Mouse (Mus musculus): ENCODE data around the gene Muc3a.

Muc3a gene

DNA sequence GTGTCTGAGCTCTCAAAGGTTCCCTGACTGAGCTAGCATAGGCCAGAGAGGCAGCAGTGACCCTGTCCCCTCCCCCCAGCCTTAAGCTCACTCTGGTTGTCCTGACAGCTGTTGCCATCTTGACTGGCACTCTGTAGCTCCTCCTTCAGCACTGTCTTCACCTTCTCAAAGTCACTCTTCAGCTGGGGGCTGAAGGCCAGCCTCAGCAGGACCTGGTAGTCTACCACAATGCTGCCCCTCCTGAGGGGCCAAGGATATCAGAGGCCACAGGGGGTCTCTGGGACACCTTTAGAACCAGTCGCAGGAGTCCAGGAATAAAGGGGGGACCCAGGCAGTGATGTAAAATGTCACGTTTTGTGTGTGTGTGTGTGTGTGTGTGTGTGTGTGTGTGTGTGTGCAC is at the start of gene Muc3a:
Gene Muc3a, minus strand, starts transcription at position 101 of the 400 bp plus-strand sequence.
- no peak for DNase-seq

DNA sequence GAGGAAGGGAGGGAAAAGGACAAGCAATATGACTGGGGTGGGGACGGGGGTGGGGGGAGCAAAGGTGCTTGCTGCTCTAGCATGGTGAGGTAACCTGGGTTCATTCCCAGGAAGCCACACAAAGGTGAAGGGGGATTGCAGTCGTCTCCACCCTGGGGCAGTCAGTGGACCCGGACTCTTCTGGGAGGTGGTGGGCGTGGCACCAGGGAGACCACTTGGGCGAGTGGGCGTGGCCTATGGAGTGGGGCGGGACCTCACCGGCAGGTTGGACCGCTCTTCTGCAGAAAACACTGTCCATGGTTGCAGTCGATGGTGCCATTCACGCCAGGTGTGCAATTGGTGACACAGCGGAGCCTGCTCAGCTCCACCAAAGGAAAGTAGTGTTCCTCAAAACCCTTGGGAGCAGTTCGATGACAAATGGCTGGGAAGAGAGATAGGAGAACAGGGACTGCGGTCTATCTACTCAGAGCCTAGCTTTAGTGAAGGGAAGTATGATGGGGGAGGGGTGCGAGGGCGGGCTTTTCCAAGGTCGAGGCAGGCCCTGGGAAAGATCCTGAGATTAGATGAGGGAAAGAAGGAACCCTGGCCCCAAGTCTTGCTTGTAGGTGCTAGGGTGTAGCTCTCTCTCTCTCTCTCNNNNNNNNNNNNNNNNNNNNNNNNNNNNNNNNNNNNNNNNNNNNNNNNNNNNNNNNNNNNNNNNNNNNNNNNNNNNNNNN is 917 bp downstream of the Muc3a start:
- DNase-seq: no peak

DNA sequence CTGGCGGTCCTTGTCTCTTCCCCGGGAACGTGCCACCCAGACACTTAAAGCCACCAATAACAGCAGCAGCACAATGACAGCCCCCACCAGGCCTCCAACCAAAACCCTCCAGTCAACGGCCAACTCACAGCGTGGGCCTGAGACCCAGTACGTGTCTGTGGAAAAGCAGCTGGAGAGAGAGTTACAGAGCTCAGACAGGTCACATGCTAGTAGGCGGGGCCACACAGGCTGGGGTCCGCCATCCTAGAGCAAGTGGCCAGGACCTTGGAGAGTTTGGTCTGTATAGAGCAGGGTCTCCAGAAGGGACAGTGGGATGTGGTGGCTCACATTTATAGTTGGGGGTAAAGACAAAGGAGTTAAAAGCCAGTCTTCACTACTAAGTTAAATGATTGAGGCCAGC is 1.5 kb downstream of the Muc3a start:
- DNase-seq: no peak

DNA sequence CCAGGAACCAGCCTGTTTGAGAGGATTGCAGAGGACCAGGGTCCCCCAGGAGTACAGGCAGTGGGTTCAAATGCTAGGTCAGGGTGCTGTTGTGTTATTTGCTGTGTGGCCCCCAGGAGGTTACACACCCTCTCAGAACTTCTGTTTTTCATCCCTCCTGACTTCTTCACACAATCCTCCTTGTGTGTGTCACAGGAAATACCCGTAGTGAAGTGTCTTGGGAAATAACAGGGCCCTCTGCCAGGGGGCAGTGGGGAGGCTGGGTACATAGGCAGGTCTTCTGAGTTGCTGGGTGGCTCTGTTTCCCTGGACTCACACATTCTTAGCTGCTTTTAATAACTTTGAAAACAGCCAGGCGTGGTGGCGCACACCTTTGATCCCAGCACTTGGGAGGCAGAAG is 6.9 kb downstream of the Muc3a start:
- no peak for DNase-seq

DNA sequence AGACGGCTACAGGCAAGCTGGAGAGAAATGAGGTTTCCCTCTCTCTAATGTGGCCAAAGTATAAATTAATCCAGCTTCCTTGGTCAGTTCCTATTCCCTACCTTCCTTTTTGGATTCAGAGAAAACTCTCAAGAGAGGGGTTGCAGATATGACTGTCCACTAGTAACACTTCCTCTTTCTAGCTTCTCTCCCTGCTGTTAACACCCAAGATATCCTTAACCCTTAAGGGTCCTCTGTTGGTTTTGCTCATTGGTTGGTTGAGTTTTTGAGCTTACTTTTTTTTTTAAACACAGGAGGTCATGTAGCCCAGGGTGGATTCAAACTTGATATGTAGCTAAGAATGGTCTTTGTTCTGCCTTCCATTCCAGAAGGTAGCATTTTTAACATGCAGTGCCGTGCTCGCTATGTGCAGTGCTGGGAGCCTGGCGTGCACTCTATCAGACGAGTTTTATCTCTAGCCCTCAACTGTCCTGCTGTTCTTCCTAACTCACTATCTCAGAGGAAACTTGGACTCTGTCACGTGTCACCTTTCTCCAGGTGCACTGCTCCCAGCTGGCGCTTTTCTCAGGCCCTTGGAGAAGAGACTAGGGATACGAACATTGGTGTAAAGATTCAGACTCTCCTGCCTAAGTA is 17.6 kb downstream of the Muc3a start:
- DNase-seq: no peak

DNA sequence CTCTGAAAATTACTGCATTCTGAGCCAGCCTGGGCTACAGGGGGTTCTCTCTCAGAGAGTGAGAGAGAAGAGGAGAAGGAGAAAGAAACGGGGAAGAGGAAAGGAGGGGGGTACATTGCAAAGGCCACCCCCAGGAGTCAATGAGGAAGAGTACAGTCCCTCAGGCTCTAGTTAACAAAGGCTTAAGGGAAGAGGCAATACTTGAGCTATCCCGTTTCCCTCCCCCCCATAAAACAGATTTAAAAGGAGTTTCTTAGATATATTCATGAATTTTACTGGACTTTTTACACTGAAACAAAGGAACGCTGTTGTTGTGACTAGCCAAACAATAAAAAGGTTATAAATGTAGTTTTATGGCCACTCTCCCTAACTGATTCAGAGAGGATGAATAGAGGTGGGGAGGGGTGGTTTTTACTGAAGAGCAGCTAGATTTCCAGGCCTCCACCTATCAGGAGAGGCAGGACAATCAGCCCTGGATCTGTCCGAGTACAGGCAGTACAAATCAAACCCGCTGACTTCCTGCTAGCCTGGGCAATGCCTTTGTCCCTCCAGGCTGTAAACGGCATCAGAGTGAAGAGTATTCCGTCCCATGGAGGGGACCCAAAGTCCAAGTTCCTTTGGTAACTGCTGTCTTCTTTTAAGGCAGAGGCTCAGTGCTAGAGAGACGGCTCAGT is 18.8 kb downstream of the Muc3a start:
- DNase-seq: no peak

DNA sequence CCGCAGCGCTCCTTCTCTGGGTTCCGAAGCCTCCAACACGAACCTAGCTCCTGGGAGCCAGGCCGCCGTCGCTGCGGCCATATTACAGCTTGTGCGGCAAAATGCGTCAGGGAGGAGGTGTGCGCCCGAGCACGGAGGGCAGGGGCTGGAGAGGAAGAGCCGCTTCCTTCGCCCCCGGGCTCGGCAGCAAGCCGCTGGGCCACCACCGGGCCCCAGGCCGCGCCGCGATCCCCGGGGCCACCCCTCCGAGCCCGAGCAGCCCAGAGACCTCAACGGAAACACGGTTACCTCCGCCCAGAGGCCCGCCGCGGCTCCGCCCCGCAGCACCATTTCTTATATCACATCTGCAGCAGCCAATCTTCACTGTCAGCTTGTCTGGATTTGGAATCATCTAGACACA is 22.9 kb downstream of the Muc3a start:
- peak; percentile 25 to 50 for DNase-seq

DNA sequence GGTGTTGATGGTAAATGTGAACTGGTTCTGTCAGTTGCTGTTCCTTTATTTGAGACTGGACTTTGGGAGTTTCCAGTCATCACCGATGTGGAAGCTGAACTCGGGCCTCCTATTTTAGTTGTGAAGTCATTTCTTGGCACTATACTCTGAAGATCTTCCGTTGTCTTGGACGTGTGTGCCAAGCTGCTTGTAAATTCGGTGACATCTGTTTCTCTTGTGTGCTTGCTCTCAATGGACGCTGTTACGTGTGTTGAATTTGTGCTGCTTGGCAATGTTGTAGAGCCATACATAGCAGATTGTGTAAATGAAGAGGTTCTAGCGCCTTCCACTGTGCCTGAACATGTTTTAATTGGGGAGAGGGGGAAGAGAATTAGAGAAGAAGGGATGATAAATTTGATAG is 26.8 kb downstream of the Muc3a start:
- DNase-seq: no peak

DNA sequence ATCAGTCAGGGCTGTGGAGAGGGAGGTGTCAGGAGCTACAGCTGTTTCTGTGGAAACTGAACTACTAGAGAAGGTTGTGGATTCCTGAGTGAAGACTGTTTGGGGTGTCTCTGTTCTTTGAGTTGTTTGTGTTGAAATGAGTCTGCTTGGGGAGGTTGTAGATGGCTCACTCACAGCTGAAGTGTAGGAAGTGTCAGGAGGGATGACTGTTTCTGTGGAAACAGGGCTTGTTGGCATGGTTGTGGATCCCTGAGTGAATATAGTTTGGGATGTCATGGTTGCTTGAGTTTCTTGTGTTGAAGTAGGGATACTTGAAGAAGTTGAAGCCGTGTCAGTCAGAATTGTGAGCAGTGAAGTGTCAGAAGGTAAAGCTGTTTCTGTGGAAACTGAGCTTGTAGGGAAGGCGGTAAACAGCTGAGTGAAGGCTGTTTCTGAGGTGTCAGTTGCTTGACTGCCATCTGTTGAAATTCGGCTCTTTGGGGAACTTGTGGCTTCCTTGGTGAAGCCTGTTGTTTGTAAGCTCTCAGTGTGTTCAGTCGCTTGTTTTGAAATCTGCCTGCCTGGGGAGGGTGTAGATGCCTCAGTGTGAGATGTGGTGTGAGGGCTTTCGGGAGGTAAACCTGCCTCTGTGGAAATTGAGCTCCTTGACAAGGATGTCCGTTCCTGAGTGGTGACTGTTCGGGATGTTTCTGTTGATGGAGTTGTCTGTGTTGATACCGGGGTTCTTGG is 32.4 kb downstream of the Muc3a start:
- no peak for DNase-seq

DNA sequence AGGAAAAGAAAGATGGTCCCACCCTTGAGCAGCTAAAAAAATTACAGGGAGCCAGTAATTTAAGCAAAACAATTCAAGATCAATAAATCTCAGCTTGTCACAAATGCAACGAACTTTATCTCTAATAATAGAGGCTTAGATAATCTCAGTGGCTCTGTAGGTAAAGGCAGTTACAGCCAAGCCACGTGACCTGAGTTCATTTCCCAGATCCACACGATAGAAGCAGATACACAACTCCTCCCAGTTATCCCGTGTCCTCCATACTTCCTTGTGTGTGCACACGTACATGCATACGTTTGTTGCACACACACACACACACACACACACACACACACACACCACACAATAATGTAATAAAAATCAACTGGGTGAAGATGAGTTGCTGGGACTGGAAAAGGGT is 38.2 kb downstream of the Muc3a start:
- DNase-seq: no peak

DNA sequence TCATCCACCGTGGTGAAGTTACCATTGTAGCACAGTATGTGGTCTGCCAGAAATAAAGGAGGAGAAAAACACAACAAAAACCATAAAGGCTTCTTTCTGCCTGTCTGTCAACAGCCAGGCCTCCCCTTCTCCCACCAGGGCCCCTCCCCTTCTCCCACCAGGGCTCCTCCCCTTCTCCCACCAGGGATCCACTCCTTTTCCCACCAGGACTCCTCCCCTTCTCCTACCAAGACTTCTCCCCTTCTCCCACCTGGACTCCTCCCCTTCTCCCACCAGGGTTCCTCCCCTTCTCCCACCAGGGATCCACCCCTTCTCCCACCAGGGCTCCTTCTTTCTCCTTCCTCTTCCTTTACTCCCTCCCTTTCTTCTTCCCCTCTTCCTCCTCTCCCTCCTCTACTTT is 39.6 kb downstream of the Muc3a start:
- DNase-seq: no peak

DNA sequence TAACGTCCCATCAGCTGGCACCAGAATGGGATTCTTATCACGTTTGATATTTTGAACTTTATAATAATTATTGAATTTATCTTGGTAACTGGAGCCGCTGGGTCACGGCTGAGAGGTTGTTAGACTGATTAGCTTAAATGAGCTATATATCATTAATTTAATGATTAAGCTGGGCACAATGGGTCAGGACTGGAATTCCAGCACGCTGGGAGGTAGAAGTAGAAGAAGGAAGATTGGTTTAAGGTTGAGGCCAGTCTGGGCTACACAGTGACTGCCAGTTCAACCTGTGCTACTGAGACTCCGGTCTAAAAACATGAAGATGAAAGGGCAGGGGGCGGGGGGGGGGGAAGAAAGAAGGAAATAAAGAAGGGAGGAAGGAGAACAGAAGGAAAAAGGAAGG is 40.7 kb downstream of the Muc3a start:
- no peak for DNase-seq

DNA sequence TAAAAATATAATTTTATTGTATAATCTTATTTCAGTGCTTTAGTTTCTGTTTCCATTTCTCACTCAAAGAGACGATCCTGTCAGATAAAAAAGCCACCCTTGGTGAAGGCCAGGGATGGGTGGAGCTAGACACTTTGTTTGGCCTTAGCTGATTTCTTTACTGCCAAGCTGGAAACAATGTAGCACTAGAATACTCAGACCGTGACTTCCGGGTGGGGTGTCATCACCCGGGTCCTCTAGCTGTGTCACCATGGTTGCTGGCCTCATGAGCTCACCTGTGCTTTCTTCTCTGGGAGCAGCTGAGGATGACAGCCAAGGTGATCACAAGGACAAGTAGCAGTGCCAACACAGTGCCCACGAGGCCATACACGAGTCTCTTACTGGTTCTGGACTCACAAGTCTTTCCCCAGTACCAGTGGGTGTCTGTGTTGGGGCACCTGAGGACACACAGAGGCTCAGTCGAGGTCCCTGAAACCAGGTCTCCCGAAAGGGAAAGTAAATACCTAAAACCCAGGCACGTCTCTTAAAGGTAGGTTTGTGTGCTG is 41.3 kb downstream of the Muc3a start:
- no peak for DNase-seq

DNA sequence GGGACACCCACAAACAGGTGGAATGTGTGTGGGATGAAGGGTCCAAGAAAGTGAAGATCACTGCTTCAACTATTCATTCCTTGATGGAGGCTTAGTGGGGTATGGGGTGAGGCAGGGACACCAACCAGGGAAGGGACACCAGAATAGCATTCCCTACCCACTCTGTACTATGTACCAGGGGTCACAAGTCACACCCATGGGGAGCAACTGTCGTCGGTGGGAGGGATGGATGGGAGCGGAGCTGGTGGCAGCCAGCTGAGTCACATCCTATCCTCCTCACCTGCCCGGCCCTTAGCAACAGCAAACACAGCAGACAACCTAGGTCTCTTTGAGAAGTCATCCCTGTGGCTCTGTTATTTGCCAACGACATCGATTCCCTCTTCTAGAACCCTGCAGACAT is 44.6 kb downstream of the Muc3a start:
- no peak for DNase-seq

DNA sequence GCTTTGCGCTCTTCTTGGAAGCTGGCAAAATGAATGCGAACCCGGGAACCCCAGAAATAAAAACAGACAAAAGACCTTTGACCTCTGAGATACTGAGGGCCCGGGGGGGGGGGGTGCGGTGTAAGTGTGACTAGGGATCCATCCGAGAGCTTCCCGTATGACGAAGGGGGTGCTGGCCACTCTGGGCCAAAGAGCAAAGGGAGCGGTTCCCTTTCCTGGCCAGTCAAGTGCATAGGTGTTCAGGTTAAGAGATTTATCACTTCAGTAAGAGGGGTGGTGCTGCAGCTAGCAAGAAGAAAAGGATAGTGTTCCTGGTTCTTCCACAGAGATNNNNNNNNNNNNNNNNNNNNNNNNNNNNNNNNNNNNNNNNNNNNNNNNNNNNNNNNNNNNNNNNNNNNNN is 46.2 kb downstream of the Muc3a start:
- DNase-seq: no peak

DNA sequence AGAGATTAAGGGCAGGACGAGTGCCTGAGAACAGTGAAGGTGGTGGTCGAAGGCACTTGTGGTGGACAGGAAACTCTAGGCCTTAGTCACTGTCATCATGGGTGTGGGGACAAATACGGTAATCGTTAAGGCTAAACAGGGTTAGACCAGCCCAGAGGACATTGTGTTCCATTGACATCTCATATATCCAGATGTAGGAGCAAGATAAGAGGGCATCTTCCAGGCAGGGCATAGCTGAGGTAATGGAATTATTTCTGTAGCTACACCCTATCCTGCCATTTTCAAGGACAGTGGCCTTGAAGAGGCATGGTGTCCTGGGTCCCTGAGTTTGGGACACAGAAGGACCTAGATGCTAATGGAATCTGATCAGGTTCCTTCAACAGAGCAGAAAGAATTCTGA is 50.3 kb downstream of the Muc3a start:
- DNase-seq: no peak

DNA sequence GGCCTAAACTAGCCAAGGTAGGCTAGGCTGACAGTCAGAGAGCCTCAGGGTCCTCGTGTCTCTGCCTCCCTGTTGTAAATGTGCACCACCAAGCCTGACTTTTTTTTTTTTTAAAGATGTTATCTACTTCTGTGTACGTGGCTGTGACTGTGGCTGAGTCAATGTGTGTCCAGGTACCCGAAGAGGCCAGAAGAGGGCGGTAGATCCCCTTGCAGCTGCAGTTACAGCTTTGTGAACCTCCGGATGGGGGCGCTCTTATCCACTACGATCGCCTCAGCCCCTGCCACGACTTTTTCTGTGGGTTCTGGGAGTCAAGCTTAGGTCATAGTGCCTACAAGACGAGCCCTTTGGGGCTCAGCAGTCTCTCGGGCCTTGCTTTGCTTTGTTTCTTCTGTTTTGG is 52.7 kb downstream of the Muc3a start:
- DNase-seq: peak; percentile 43 to 71

Measured in spleen, adult 18-20 months (tissue).